Mouse (Mus musculus) kidney, postnatal 14 days (tissue): Measurements from ENCODE around the gene Lipe.
A peak's percentile ranks its signal among the peaks of the same experiment; 100 is the strongest.

Experiments
- DNase-seq: peaks from one replicate; pipeline ENCODE4 v3.0.0; 2022; ENCODE audit warnings: mixed read lengths

Gene Lipe

DNA sequence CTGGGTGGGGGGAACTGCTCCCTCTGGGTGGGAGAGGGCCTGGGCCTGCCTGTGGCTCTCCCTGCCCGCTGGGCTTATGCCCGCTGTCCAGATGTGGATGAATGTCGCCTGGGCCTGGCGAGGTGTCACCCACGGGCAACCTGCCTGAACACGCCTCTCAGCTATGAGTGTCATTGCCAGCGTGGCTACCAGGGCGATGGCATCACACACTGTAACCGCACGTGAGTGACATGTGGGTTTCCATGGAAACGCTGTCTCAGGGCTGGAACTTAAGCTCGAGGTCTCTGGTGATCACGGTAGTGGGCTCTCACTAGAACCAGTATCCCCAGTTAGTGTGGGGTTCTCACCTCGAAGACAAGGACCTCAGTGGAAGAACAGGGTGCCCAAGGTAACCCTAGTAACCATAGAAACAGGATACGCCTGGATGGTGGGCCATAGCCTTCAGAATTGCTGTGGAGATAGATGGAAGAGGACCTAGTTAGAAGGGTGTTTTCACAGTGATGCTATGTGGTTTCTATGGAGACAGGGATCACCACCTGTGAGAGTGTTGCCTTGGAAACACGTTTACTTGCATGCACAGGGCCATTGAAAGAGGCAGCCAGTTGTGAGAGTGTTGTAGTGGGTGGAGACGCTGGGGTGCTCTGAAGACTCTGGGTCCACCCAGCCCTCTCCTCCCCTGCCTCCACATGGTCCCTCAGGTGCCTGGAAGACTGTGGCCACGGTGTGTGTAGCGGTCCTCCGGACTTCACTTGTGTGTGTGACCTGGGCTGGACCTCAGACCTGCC, 57.3 kb downstream of the Lipe start:
- DNase-seq: no peak

DNA sequence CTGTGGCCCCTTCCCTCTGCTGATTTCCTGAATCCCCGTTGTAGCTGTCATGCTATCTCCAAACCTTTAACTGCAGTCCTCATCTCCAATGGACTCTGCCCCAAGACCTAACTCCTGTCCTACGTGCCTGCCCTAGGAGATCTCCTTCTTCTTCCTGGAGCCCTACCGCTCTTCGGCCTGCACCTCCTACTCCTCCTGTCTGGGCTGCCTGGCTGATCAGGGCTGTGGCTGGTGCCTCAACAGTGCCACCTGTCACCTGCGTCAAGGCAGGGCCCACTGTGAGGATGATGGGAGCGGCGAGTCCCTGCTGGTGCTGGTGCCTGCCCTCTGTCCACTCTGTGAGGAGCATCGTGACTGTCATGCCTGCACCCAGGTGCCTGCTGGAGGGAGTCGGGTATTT, 59.2 kb downstream of the Lipe start:
- no peak for DNase-seq

DNA sequence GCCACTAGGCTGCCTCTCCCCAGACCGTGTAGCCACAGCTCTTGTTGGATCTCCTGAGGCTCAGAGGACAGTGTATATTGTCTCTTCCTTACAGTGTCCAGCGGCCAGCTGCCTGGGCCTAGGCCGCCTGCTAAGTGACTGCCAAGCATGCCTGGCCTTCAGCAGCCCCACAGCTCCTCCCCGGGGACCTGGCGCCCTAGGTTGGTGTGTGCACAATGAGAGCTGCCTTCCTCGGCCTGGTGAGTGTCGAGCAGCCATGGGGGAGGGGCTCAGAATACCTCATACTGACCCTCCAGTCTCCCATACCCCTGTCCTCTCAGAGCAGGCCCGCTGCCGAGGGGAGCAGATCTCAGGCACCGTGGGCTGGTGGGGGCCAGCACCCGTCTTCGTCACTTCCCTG, 64.0 kb downstream of the Lipe start:
- no peak for DNase-seq

DNA sequence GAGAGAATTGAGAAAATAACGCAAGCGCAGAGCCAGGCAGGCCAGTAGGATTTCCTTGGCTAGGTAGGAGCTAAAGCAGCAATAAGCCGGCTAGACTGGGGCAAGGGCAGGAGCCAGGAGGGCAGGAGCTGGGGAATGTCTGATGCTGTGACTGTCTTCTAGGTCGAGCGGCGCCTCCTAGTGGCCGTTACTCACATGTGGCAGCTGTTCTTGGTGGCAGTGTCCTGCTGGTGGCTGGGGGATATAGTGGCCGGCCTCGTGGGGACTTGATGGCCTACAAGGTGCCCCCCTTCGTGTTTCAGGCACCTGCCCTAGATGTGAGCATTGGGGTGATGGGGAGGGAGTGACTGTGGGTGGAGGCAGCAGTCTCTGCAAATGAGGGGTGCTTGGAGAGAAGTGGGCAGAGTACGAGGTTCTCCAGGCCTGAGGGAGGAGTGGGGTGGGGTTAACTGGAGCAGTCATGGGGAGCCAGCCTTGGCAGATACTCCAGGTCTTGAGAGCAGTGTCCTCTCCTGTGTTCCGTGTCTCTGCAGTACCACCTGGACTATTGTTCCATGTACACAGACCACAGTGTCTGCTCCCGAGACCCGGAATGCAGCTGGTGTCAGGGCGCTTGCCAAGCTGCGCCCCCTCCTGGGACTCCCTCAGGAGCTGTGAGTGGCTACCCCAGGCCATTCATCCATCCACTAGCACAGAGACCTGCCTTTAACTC, 64.8 kb downstream of the Lipe start:
- peak; percentile 83 for DNase-seq
